Mouse (Mus musculus) large intestine, adult 2 months (tissue): ENCODE results near the gene Cbarp. TPM values are rescaled to one million over a fixed set of nuclear protein-coding genes. Genes with fewer than 3 reads are reported as not detected.
"Not testable (repeated sequence)": the region's sequence is repeated elsewhere in the genome, so short reads cannot be mapped to it uniquely, and the experiment has no call there.

Source experiments
- DNase-seq: peaks from one replicate; pipeline ENCODE4 v3.0.0-alpha.2; 2012; ENCODE audit warnings: low read depth, low spot score
- WGBS: fragments of 180-500 bp; shearing (Covaris S2); methylation state at CpG from one replicate; pipeline ENCODE4 v1.1.7; 2018; 5-methylcytosine and 5-hydroxymethylcytosine counted together
- polyA plus RNA-seq: library from polyadenylated mRNA; depleted of rRNA; stranded (reverse); fragments of >200 nt; gene quantifications from 2 replicates; pipeline ENCODE4 v1.2.3, GENCODE M21; 2012

Gene Cbarp
- polyA plus RNA-seq, 1 experiment: 5.0 TPM

DNA sequence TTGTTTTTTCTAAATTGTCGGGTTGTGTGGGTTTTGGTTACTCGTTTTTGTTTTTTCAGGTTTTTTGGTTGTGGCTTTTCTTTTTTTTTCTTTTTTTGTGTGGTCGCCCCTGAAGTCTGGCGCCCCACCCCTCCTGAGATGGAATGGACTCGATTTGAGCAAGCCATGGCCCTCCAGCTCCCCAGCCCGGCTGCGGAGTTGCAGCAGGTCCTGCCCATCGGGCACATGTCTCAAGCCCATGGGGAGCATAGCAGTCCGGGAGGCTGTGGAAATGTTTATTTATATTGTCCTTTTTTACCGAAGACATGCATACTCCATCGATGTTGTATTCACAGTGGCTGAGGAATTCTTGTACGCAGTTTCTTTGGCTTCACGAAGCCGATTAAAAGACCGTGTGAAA is 30.6 kb upstream of the Cbarp start:
- 80% methylated on average over 15 of the region's 15 CpGs for WGBS
- DNase-seq: no peak

DNA sequence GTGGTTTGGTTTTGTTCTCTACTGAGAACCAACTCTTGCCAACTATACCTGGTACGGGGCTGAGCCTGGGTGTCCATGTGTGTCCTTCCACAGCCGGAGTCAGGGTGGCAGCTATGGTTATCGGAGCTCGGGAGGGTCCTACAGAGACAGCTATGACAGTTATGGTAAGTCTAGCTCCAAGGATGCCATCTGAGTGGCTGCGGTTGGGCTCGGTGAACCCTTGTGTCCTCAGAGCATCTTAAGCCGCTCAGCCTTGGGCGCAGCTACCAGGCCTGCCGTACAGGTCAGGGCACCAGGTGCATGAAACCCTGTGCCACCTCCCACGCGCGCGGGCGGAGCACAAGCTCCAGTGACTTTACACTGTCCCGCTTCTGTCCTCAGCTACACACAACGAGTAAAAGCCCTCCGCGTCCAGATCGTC is 30.0 kb upstream of the Cbarp start:
- WGBS: 92% methylated on average over 19 of the region's 19 CpGs
- DNase-seq: no peak

GRCm38 (mm10) chr10:80170052-80170451 is 29.4 kb upstream of the Cbarp start:
- WGBS: 93% methylated on average over 16 of the region's 16 CpGs
- no peak for DNase-seq

GRCm38 (mm10) chr10:80169651-80170050 is 29.0 kb upstream of the Cbarp start:
- WGBS: 86% methylated on average over 7 of the region's 7 CpGs
- no peak for DNase-seq

DNA sequence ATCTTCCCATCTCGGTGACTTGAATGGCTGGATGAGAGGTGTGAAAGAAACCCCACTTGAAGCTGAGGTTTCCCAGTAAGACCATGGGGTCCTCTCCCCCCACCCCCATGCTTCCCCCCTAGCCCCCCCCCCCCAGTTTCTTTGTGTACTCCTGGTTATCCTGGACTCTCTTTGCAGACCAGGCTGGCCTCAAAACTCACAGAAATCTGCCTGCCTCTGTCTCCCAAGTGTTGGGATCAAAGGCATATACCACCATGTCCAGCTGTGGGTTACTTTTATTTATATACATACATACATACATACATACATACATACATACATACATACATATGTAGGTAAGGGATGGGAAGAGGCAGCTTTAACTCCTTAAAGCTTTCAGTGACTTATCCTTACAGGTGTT is 28.4 kb upstream of the Cbarp start:
- 47% methylated on average over 1 of the region's 1 CpGs for WGBS
- DNase-seq: no peak

DNA sequence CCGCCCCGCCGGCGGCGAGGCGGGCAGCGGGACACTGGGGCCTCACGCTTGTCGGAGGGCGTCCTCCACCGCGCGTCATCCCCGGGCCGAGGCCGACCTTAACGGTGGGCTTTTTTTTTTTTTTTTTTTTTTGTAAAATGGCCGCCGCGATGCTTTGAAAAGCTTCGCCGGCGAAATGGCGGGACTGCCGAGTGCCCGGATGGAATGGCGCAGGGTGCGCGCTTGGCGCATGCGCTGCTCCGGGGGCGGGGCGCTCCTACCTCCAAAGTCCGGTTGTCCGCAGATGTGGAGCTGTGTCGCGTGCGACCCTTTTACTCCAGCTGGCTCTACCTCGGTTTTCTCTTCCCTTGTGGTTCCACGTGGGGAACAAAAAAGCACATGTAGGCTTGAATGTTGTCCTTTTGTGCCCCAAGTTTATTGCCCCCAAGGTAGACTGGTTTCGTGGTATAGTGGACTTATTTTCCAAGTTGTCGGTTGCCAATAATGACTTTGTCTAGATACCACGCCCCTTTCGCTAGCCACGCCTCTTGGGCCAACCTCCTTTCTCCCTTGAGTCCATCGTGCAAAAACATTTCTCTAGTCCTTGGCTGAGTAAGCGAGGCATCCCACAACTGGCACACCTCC is 27.5 kb upstream of the Cbarp start:
- no peak for DNase-seq
- WGBS: under 1% methylated on average over 48 of the region's 48 CpGs

DNA sequence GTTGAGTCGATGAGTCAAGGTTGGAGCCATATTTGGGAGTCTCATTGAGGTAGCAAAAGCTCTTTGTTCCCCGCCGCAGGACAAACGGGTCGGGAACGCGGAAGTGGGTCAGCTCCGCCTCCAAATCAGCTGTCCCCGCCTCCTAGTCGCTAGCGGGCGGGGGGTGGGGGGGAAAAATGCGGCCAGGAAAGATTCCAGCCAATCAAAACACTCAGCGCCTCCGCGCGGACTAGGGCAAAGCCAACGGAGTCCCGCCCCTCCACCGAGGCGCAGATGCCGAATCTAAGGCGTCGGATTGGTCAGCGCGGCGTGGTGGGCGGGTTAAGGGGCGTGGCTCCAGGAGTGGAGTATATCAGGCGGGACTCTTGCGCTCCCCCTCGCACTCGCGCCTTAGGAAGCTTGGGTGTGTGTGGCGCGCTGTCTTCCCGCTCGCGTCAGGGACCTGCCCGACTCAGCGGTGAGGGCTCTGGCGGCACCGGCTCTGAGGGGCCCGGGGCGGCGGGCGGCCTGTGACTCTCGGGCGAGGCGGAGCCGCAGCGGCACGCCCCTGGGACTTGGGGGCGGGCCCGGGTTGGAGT is 26.9 kb upstream of the Cbarp start:
- under 1% methylated on average over 55 of the region's 55 CpGs for WGBS
- DNase-seq: no peak

DNA sequence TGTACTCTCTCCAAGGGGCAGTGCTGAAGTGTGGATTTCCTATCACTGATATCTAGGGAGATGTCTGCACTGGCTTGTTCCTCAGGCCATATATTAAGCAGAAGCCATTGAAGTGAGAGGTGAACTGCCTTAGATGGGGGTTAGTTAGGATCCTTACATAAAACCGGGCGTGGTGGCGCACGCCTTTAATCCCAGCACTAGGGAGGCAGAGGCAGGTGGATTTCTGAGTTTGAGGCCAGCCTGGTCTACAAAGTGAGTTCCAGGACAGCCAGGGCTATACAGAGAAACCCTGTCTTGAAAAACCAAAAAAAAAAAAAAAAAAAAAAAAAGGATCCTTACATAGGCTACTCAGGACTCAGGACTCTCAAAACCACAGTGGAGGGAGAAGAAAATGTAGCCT is 25.5 kb upstream of the Cbarp start:
- DNase-seq: not testable (repeated sequence)
- WGBS: 88% methylated on average over 4 of the region's 4 CpGs

- no peak for DNase-seq
- 27% methylated on average over 20 of the region's 20 CpGs for WGBS
Observed at GRCm38 (mm10) chr10:80165392-80166128, 24.9 kb upstream of the Cbarp start, which contains the start of gene Cirbp. Gene Cirbp (plus strand): TSS chr10:80165985.

DNA sequence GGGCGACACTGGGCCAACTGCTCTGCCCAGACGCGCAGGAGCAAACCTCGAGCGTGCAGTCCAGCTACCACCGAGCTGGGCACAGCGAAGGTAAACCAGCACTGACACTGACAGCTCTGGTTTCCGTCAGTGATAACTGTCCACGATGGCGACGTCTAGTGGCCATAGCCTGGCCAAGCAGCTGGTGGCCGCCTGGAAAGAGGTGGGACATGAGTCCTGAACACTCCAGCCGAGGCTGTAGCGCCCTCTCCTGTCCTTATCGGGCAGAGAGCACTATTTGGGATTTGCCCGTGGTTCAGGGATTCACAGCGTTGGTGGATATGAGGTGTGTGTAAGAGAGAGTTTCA is 24.3 kb upstream of the Cbarp start:
- DNase-seq: no peak

GRCm38 (mm10) chr10:80164161-80164997 is 23.7 kb upstream of the Cbarp start:
- WGBS: 8% methylated on average over 44 of the region's 44 CpGs
- no peak for DNase-seq

More for the DNA sequence above, 24.3 kb upstream of the Cbarp start:
- 0% methylated on average over 17 of the region's 17 CpGs for WGBS

DNA sequence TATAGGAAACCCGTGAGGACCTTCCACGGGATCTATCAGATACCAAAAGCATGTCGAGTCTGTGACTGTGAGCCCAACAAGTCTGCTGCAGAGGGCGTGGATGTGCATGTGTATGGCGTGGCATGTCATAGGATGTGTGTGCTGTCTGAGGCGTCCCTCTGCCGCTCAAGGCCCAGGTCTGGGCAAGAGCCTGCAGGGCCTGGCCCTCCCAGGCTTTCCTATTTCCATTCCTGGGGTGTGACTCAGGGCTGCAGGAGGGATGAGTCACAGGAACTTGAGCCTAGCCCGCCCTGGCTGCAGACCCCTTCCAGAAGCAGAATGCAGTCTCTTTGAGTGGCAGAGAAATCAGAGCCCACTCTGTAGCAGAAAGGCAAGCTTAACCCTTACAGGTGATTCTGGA is 23.1 kb upstream of the Cbarp start:
- WGBS: 49% methylated on average over 8 of the region's 8 CpGs

GRCm38 (mm10) chr10:80162716-80163299 is 22.2 kb upstream of the Cbarp start:
- no peak for DNase-seq
- WGBS: 80% methylated on average over 6 of the region's 6 CpGs

More for the DNA sequence above, 23.1 kb upstream of the Cbarp start:
- DNase-seq: no peak

DNA sequence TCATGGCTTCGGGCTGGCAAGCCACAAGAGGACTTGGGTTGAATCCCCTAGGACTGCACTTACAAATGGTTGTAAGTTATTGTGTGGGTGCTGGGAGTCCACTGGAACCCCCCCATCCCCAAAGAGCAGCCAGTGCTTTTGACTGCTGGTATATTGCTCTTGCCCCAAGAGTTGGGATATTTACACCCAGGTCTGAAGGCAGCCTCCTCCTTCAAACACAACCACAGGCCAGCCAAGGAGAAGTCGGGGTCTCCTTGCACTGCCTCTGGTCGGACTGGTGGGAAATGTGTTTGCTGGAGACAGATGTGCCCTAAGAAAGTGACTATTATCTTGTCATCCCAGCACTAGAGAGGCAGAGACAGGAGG is 21.6 kb upstream of the Cbarp start:
- no peak for DNase-seq
- 81% methylated on average over 3 of the region's 3 CpGs for WGBS

- DNase-seq: no peak
- WGBS: 9% methylated on average over 7 of the region's 7 CpGs
Observed at GRCm38 (mm10) chr10:80161522-80162242, 21.0 kb upstream of the Cbarp start.

DNA sequence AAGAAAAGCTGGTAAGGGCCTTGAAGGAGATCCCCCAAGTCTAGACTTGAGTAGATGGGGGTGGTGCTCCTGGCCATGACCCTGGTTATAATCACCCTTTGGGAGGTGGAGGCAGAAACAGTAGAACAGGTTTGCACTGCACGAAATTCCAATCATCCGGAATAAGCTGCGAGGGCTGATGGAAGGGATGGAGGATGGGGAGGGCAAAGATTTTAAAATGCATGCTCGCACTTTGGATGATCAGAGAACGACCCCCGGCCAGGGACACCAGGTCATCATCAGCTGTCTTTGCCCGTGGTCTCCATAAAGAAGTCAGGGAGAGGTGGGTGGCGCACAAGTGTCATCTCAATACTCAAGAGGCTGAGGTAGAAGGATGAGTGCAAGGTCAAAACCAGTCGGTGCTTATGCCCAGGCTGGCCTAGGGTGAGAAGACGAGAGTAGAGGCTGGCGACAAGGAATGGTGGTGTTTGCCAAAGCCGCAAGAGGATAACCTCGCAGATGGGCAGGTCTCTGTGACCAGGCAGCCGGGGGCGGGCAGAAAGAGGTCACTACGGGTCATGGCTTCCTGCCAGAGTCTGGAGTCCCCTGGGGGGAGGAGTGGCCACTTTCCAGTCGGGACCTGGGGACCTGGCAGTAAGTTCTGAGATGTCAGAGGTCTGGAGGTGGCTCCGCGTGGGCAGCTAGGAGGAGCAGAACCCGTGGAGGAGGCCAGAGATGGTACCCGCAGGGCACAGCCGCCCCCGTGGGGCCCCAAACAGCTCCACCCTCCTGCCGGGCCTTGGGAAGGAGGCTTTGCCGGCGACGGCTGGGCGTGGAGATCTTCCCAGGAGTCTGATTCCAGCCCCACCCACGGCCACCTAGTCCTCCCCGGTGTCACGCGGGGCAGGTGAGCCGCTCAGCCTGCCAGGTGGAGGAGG is 20.1 kb upstream of the Cbarp start:
- no peak for DNase-seq
- WGBS: 2% methylated on average over 33 of the region's 33 CpGs

GRCm38 (mm10) chr10:80159561-80160454 is 19.2 kb upstream of the Cbarp start:
- DNase-seq: no peak
- WGBS: under 1% methylated on average over 55 of the region's 55 CpGs
